Mouse (Mus musculus): ENCODE results near the gene Vars2.

Vars2 gene

GRCm38 (mm10) chr17:35633992-35634391 lies 33.4 kb downstream of the Vars2 start:
- no peak for DNase-seq (ENCODE audit: low spot score in 2 of 2)

GRCm38 (mm10) chr17:35626537-35626936 lies 40.9 kb downstream of the Vars2 start, which contains the start of gene Gm9573:
Gene Gm9573 (minus strand): TSS chr17:35626637.
- DNase-seq (ENCODE audit: low spot score in 2 of 2): no peak

DNA sequence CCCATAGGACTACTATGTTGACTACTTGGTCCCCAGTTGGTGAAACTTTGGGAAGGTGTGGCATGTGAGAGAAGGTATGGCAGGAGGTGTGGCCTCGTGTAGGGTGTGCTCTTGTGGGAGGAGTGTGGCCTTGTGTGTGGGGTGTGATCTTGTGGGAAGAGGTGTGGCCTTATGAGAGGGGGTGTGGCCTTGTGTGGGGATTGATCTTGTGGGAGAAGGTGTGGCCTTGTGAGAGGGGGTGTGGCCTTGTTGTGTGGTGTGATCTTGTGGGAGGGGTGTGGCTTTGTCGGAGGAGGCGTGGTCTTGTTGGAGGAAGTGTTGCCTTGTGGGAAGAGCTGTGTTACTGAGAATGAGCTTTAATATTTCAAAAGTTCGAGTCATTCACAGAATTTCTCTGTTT lies 50.3 kb downstream of the Vars2 start:
- no peak for DNase-seq (ENCODE audit: low spot score in 2 of 2)
